Mouse (Mus musculus) ES-Bruce4 (cell line): ENCODE data around the gene 2010003K11Rik. TPM values are rescaled to one million over a fixed set of nuclear protein-coding genes. Genes with fewer than 3 reads are reported as not detected.

Source experiments
- H3K27ac ChIP-seq: 2 replicates; pipeline ENCODE4 v1.5.1; 2012; ENCODE audit warnings: low read length, inconsistent platforms; ENCODE audit not compliant: insufficient read depth
- H3K27me3 ChIP-seq: 2 replicates; pipeline ENCODE4 v1.6.1; 2012; ENCODE audit warnings: mild to moderate bottlenecking, low read length, inconsistent platforms; ENCODE audit not compliant: control insufficient read depth, poor library complexity, insufficient read depth, severe bottlenecking
- H3K36me3 ChIP-seq: 2 replicates; pipeline ENCODE4 v1.6.1; 2012; ENCODE audit warnings: inconsistent platforms, mild to moderate bottlenecking, low read length, moderate library complexity; ENCODE audit not compliant: control insufficient read depth, poor library complexity, insufficient read depth, severe bottlenecking
- H3K4me1 ChIP-seq: one replicate; pipeline ENCODE4 v1.8.1; 2011; ENCODE audit warnings: low read length; ENCODE audit not compliant: control insufficient read depth, insufficient read depth
- H3K4me3 ChIP-seq: 2 replicates; pipeline ENCODE4 v1.5.1; 2011; ENCODE audit warnings: low read depth, mild to moderate bottlenecking, low read length
- H3K9ac ChIP-seq: 2 replicates; pipeline ENCODE4 v1.6.1; 2012; ENCODE audit warnings: low read depth, mild to moderate bottlenecking, inconsistent platforms; ENCODE audit not compliant: poor library complexity, severe bottlenecking
- H3K9me3 ChIP-seq: replicated peaks from 2 replicates; pipeline ENCODE4 v1.6.1; 2012; ENCODE audit warnings: mild to moderate bottlenecking, low read length, inconsistent platforms; ENCODE audit not compliant: control insufficient read depth, poor library complexity, insufficient read depth, severe bottlenecking
- CTCF ChIP-seq: IDR thresholded peaks from one replicate; pipeline ENCODE4 v1.8.1; 2011; ENCODE audit warnings: low read depth, low read length
- EP300 ChIP-seq: IDR thresholded peaks from 2 replicates; pipeline ENCODE4 v1.6.1; 2011; ENCODE audit warnings: low read depth, low read length; ENCODE audit not compliant: insufficient read depth
- POLR2A ChIP-seq: IDR thresholded peaks from one replicate; pipeline ENCODE4 v1.8.1; 2011; ENCODE audit warnings: low read length; ENCODE audit not compliant: insufficient read depth
- polyA plus RNA-seq: library from polyadenylated mRNA; stranded (reverse); fragments of >200 nt; gene quantifications from 2 replicates; pipeline ENCODE4 v1.2.4, GENCODE M21; 2011; ENCODE audit warnings: low read depth; ENCODE audit not compliant: missing spikeins, insufficient read depth, insufficient read length

The 2010003K11Rik gene
- polyA plus RNA-seq, 1 experiment, result not detected

GRCm38 (mm10) chr19:4451098-4451497, 47.3 kb downstream of the 2010003K11Rik start:
- no peak overlapping the region for H3K27ac ChIP-seq
- TF ChIP-seq CTCF (no peak), POLR2A (no peak), EP300 (no peak)
- H3K4me3 ChIP-seq, result no peak overlapping the region
- H3K27me3 ChIP-seq, result no peaks in the 10 kb centered on the region
- H3K9ac ChIP-seq, result no peak overlapping the region
- no peaks in the 10 kb centered on the region for H3K4me1 ChIP-seq
- no peaks in the 10 kb centered on the region; the same call in 1 of the 2 replicates for H3K36me3 ChIP-seq
- H3K9me3 ChIP-seq, result no peaks in the 10 kb centered on the region

GRCm38 (mm10) chr19:4450666-4451065, 47.7 kb downstream of the 2010003K11Rik start:
- H3K9me3 ChIP-seq, result no peaks in the 10 kb centered on the region
- H3K9ac ChIP-seq, result no peak overlapping the region
- no peak for TF ChIP-seq CTCF
- H3K4me1 ChIP-seq, result no peaks in the 10 kb centered on the region
- H3K36me3 ChIP-seq, result no peaks in the 10 kb centered on the region; the same call in 1 of the 2 replicates
- no peak overlapping the region for H3K27ac ChIP-seq
- no peak overlapping the region for H3K4me3 ChIP-seq
- no peaks in the 10 kb centered on the region for H3K27me3 ChIP-seq

- no peaks in the 10 kb centered on the region; the same call in 1 of the 2 replicates for H3K36me3 ChIP-seq
- TF ChIP-seq EP300 (no peak), POLR2A (no peak), CTCF (no peak)
- no peaks in the 10 kb centered on the region for H3K4me1 ChIP-seq
- no peak overlapping the region for H3K4me3 ChIP-seq
- H3K27me3 ChIP-seq, result no peaks in the 10 kb centered on the region
- H3K9me3 ChIP-seq, result no peaks in the 10 kb centered on the region
- H3K27ac ChIP-seq, result no peak overlapping the region
- H3K9ac ChIP-seq, result no peak overlapping the region
These were observed 49.2 kb downstream of the 2010003K11Rik start for GRCm38 (mm10) chr19:4449230-4449629.

- TF ChIP-seq EP300, result no peak
- TF ChIP-seq POLR2A, result no peak
- TF ChIP-seq CTCF, result no peak
- Histone ChIP-seq H3K27ac (no peak overlapping the region), H3K27me3 (no peaks in the 10 kb centered on the region)
These were observed 50.9 kb downstream of the 2010003K11Rik start for GRCm38 (mm10) chr19:4447445-4447844.

More at GRCm38 (mm10) chr19:4447445-4447844, 50.9 kb downstream of the 2010003K11Rik start:
- Histone ChIP-seq H3K9ac (no peak overlapping the region), H3K4me1 (no peaks in the 10 kb centered on the region), H3K36me3 (peaks cover 3% of the 10 kb centered on the region; the same call in 1 of the 2 replicates), H3K9me3 (no peaks in the 10 kb centered on the region), H3K4me3 (no peak overlapping the region)

Other genes with a start within 250 kb of the 2010003K11Rik start
- gene Ssh3, start 229.4 kb downstream of the 2010003K11Rik start, polyA plus RNA-seq, result 8.5 and 9.2 TPM in 2 replicates
- gene Ankrd13d, start 215.4 kb downstream of the 2010003K11Rik start, polyA plus RNA-seq, result 4.9 and 6.5 TPM in 2 replicates
- gene Grk2, start 192.4 kb downstream of the 2010003K11Rik start, polyA plus RNA-seq, result 40.2 and 46.4 TPM in 2 replicates
- 68.0 and 78.4 TPM in 2 replicates for gene Kdm2a, start 100.3 kb downstream of the 2010003K11Rik start, polyA plus RNA-seq
- gene Rhod, start 59.2 kb downstream of the 2010003K11Rik start, polyA plus RNA-seq, result 12.4 and 16.9 TPM in 2 replicates
- not detected in 2 replicates for gene Syt12, start 21.1 kb downstream of the 2010003K11Rik start, polyA plus RNA-seq
- 7.9 TPM in 2 replicates for gene Pcx, start 11.9 kb upstream of the 2010003K11Rik start, polyA plus RNA-seq
- gene Lrfn4, start 117.1 kb upstream of the 2010003K11Rik start, polyA plus RNA-seq, result 13.5 and 15.3 TPM in 2 replicates
- gene Rce1, start 127.1 kb upstream of the 2010003K11Rik start, polyA plus RNA-seq, result 32.7 and 34.4 TPM in 2 replicates
- gene Gm960, start 200.1 kb upstream of the 2010003K11Rik start, polyA plus RNA-seq, result 0.32 and 0.87 TPM in 2 replicates
- 13.5 and 13.7 TPM in 2 replicates for gene Sptbn2, start 212.6 kb upstream of the 2010003K11Rik start, polyA plus RNA-seq